Mouse (Mus musculus): Measurements from ENCODE around the gene Il1r2. TPM values are rescaled to one million over a fixed set of nuclear protein-coding genes. Genes with fewer than 3 reads are reported as not detected.

Il1r2 gene
- polyA plus RNA-seq, 1 experiment, result 4.2 TPM

DNA sequence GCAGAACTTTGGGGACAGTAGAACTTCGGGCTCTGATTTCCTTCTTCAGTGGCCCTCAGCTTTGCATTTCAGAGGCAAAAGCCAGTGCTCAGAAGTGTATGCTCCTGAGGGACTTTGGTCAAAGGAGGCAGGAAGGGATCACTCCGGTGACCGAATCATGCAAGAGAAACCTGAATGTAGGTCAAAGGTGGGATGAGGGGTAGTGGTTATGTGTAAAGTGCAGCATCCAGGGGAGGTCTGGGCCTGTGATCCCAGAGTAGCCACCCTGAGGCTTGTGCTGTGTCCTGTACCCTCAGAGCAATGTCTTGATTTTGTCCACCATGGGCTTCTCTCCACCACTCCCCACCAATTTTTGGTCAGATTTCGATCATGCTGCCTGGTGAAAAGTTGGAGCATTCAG lies 1.3 kb upstream of the Il1r2 start:
- DNase-seq, result no peak
- WGBS, result 91% methylated on average over 4 of the region's 4 CpGs
- H3K27me3 ChIP-seq (ENCODE audit: control insufficient read depth, insufficient read depth, low read length), result no peaks in the 10 kb centered on the region
- no peaks in the 10 kb centered on the region for H3K4me1 ChIP-seq (replicated peaks; ENCODE audit: control insufficient read depth, insufficient read depth, low read length)
- no peaks in the 10 kb centered on the region for H3K36me3 ChIP-seq (ENCODE audit: control insufficient read depth, insufficient read depth, low read length)
- TF ChIP-seq CTCF (IDR thresholded peaks at IDR 0.05; ENCODE audit: borderline replicate concordance, control insufficient read depth, extremely low read depth, insufficient read depth, low read length, poor library complexity) (no peak), POLR2A (IDR thresholded peaks at IDR 0.05; ENCODE audit: control insufficient read depth, extremely low read depth, insufficient read depth, low read length, poor library complexity) (no peak)
- no peak overlapping the region for H3K4me3 ChIP-seq (ENCODE audit: control insufficient read depth, insufficient read depth, low read length)
- H3K27ac ChIP-seq (ENCODE audit: control insufficient read depth, insufficient read depth, low read length), result no peak overlapping the region

DNA sequence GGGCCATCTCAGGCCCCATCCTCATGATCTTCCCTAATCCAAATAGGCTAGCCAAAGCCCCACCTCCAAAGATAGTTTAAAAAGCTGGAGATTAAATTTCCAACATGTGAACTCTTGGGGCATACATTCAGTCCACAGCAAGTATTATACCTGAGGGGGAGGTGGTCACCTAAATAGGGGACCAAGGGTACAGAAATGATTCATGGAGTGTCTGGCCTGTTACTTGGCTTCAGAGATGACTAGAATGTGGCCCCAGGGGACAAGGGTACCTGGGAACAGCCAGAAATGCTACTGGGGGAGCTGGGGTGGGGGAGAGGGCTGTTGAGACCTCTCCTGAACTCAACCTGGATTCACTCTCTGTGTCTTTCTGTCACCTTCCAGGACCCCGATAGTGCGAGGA lies 3.4 kb downstream of the Il1r2 start:
- H3K4me3 ChIP-seq (ENCODE audit: control insufficient read depth, insufficient read depth, low read length), result no peak overlapping the region
- H3K27me3 ChIP-seq (ENCODE audit: control insufficient read depth, insufficient read depth, low read length), result no peaks in the 10 kb centered on the region
- DNase-seq, result no peak
- no peaks in the 10 kb centered on the region for H3K4me1 ChIP-seq (replicated peaks; ENCODE audit: control insufficient read depth, insufficient read depth, low read length)
- WGBS, result 100% methylated on average over 2 of the region's 2 CpGs
- no peaks in the 10 kb centered on the region for H3K36me3 ChIP-seq (ENCODE audit: control insufficient read depth, insufficient read depth, low read length)
- no peak overlapping the region for H3K27ac ChIP-seq (ENCODE audit: control insufficient read depth, insufficient read depth, low read length)
- TF ChIP-seq POLR2A (IDR thresholded peaks at IDR 0.05; ENCODE audit: control insufficient read depth, extremely low read depth, insufficient read depth, low read length, poor library complexity), result no peak
- TF ChIP-seq CTCF (IDR thresholded peaks at IDR 0.05; ENCODE audit: borderline replicate concordance, control insufficient read depth, extremely low read depth, insufficient read depth, low read length, poor library complexity), result no peak

DNA sequence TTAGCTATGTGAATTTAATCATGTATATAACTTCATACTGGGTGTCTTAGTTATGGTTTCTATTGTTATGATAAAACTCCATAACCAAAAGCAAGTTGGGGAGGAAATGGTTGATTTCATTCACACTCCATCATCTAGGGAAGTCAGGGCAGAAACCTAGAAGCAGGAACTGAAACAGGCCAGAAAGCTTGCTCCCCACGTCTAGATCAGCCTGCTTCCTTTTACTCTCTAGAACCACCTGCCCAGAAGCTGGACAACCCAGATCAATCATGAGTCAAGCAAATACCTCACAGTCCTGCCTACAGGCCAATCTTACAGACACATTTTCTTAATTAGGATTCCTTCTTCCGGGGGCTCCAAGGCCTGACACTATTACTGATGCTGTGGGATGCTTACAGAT lies 7.2 kb downstream of the Il1r2 start:
- Histone ChIP-seq H3K27me3 (ENCODE audit: control insufficient read depth, insufficient read depth, low read length) (no peaks in the 10 kb centered on the region), H3K4me3 (ENCODE audit: control insufficient read depth, insufficient read depth, low read length) (no peak overlapping the region), H3K4me1 (replicated peaks; ENCODE audit: control insufficient read depth, insufficient read depth, low read length) (peaks cover 3% of the 10 kb centered on the region), H3K27ac (ENCODE audit: control insufficient read depth, insufficient read depth, low read length) (no peak overlapping the region), H3K36me3 (ENCODE audit: control insufficient read depth, insufficient read depth, low read length) (no peaks in the 10 kb centered on the region)
- DNase-seq, result no peak
- TF ChIP-seq POLR2A (IDR thresholded peaks at IDR 0.05; ENCODE audit: control insufficient read depth, extremely low read depth, insufficient read depth, low read length, poor library complexity) (no peak), CTCF (IDR thresholded peaks at IDR 0.05; ENCODE audit: borderline replicate concordance, control insufficient read depth, extremely low read depth, insufficient read depth, low read length, poor library complexity) (no peak)
- WGBS, result 69% methylated on average over 2 of the region's 2 CpGs

- no peaks in the 10 kb centered on the region for H3K27me3 ChIP-seq (ENCODE audit: control insufficient read depth, insufficient read depth, low read length)
- TF ChIP-seq CTCF (IDR thresholded peaks at IDR 0.05; ENCODE audit: borderline replicate concordance, control insufficient read depth, extremely low read depth, insufficient read depth, low read length, poor library complexity), result no peak
- TF ChIP-seq POLR2A (IDR thresholded peaks at IDR 0.05; ENCODE audit: control insufficient read depth, extremely low read depth, insufficient read depth, low read length, poor library complexity), result no peak
- peaks cover 3% of the 10 kb centered on the region for H3K4me1 ChIP-seq (replicated peaks; ENCODE audit: control insufficient read depth, insufficient read depth, low read length)
- DNase-seq, result no peak
- no peaks in the 10 kb centered on the region for H3K36me3 ChIP-seq (ENCODE audit: control insufficient read depth, insufficient read depth, low read length)
- WGBS, result 39% methylated on average over 3 of the region's 3 CpGs
- no peak overlapping the region for H3K4me3 ChIP-seq (ENCODE audit: control insufficient read depth, insufficient read depth, low read length)
- H3K27ac ChIP-seq (ENCODE audit: control insufficient read depth, insufficient read depth, low read length), result no peak overlapping the region; the same call in 1 of the 2 replicates
Observed at GRCm38 (mm10) chr1:40084386-40084785, 10.5 kb downstream of the Il1r2 start.

DNA sequence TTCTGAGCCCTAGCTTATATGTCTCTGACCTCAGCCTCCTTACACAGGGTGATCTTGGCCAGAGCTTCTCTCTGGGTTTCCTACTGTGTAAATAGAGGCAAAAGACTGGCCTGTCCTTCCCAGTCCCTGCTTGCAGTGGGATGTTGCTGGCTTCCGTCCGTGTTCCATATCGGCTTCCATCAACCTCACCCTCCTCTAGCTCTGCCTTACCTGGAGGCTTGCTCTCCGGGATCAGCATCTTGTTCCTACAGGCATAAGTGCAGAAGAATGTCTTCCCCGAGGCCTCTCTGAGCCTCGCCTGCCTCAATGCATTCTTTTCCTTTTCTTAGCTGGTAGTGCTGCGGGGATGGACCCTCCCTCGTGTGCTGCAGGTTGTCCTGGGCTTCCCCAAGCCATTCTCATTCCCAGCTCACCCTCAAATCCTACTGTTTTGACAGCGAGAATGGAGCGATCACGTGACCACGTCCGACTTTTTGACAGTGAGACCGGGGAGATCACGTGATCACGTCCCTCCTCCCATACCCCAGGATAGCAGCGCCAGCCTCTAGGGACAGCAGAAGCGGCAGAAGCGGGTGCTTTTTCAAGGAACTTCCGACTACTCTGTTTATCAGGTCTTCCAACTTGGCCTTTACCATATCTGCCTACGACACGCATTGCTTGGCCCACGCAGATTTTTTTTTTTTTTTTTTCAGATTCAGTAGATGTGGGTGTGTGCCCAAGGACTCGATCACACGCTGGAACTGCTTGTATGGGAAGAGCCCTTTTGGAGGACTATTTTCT lies 11.7 kb downstream of the Il1r2 start:
- Histone ChIP-seq H3K27me3 (ENCODE audit: control insufficient read depth, insufficient read depth, low read length) (no peaks in the 10 kb centered on the region), H3K4me3 (ENCODE audit: control insufficient read depth, insufficient read depth, low read length) (peak overlapping the region; percentile 64), H3K4me1 (replicated peaks; ENCODE audit: control insufficient read depth, insufficient read depth, low read length) (peaks cover 3% of the 10 kb centered on the region), H3K36me3 (ENCODE audit: control insufficient read depth, insufficient read depth, low read length) (no peaks in the 10 kb centered on the region), H3K27ac (ENCODE audit: control insufficient read depth, insufficient read depth, low read length) (no peak overlapping the region)
- DNase-seq, result peak; percentile 65
- 12% methylated on average over 25 of the region's 25 CpGs for WGBS
- TF ChIP-seq CTCF (IDR thresholded peaks at IDR 0.05; ENCODE audit: borderline replicate concordance, control insufficient read depth, extremely low read depth, insufficient read depth, low read length, poor library complexity) (0 out of 2 replicates have a peak, but pooled peaks have one; percentile 24), POLR2A (IDR thresholded peaks at IDR 0.05; ENCODE audit: control insufficient read depth, extremely low read depth, insufficient read depth, low read length, poor library complexity) (0 out of 2 replicates have a peak, but pooled peaks have one; percentile 31)

DNA sequence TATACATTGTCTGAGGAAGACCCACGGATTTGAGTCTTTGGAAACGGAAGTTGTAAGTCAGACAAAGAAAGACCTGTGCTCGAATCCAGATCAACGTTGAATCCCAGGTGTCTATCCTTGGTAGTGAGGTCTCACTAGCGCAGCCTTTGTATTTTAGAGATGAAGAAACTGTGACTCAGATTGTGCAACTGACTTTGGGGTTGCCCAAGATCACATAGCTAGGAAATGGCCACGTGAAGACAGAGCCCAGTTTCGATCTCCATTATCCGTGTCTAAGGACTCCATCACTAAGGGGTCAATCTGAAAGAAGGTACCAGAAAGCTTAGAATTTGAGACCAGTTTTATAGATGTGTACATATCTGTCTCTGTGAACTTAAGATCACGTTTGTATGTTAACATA lies 17.3 kb downstream of the Il1r2 start:
- H3K4me3 ChIP-seq (ENCODE audit: control insufficient read depth, insufficient read depth, low read length), result no peak overlapping the region
- H3K36me3 ChIP-seq (ENCODE audit: control insufficient read depth, insufficient read depth, low read length), result no peaks in the 10 kb centered on the region
- H3K27me3 ChIP-seq (ENCODE audit: control insufficient read depth, insufficient read depth, low read length), result no peaks in the 10 kb centered on the region
- H3K27ac ChIP-seq (ENCODE audit: control insufficient read depth, insufficient read depth, low read length), result no peak overlapping the region
- TF ChIP-seq POLR2A (IDR thresholded peaks at IDR 0.05; ENCODE audit: control insufficient read depth, extremely low read depth, insufficient read depth, low read length, poor library complexity) (no peak), CTCF (IDR thresholded peaks at IDR 0.05; ENCODE audit: borderline replicate concordance, control insufficient read depth, extremely low read depth, insufficient read depth, low read length, poor library complexity) (no peak)
- WGBS, result 95% methylated on average over 9 of the region's 9 CpGs
- H3K4me1 ChIP-seq (replicated peaks; ENCODE audit: control insufficient read depth, insufficient read depth, low read length), result no peaks in the 10 kb centered on the region
- no peak for DNase-seq
